Mouse (Mus musculus): ENCODE data around the gene Plekho1.

DNA sequence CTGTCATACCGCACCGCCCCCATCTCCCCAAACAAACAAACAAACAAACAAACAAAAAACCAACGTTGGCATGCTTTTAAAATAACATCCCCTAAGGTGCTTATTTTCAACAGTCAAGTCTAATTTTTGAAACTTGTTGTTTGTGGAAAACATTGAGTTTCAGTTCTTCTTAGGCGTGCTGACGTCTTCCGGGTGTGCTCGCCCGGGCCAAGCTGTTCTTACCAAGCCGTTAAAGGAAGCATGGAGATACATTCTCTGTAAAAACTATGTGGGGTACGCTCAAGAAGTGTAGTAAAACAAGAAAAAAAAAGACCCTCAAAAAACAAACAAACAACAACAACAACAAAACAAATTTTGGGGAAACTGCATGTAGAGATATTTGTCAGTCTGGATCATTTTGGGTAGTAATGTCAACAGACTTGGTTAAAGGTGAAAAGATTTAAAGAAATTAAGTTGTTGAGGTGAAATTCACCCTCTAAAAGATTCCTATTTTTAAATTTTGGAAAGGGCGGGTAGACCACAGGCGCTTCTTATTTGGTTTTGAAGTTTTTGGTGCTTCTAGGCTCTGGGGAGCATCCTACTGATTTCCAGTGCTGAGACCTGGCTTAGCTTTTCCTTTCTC lies 23.4 kb downstream of the Plekho1 start:
- TF ChIP-seq CTCF (IDR thresholded peaks at IDR 0.05; ENCODE audit: low read depth) (no peak), EP300 (optimal IDR thresholded peaks at IDR 0.05) (no peak)
